Mouse (Mus musculus) heart, postnatal 0 days (tissue): ENCODE measurements at regions not wholly inside any gene's neighbourhood (a gene's known extent, or its start where the extent isn't known, plus 50 kb on each side); places are given as distances from the start of the nearest gene placed in this dataset.

Experiments used
- CTCF ChIP-seq: IDR thresholded peaks from 2 replicates; pipeline ENCODE4 v1.5.1; 2016; ENCODE audit warnings: antibody characterized with exemption, control low read depth, low read depth
- EP300 ChIP-seq: IDR thresholded peaks from 2 replicates; pipeline ENCODE4 v1.6.1; 2016; ENCODE audit warnings: antibody characterized with exemption, low read depth

DNA sequence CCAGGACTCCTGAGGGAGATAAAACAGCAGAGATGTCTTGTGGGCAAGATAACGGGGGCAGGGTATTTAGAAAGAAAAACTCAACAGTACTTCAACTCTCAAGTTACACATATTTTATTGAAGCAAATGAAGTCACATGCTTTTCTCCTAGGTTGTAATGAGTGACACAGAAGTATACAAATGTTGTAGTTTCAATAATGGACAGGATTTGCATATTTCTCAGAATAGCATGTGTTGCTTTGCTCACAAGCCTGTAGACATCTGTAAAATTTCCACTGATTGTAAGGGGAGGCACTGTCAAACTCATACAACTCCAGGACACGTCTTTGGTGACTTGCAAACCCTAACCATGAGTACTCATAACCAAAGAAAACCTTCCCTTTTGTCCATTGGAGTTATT is 140.9 kb downstream of the Plk2 start:
- TF ChIP-seq CTCF (no peak), EP300 (no peak)
